Mouse (Mus musculus): ENCODE measurements around the gene Rnf168. TPM values are rescaled to one million over a fixed set of nuclear protein-coding genes. Genes with fewer than 3 reads are reported as not detected.

Gene Rnf168
- total RNA-seq, 1 experiment from 2014 or later, result 67.5 TPM

DNA sequence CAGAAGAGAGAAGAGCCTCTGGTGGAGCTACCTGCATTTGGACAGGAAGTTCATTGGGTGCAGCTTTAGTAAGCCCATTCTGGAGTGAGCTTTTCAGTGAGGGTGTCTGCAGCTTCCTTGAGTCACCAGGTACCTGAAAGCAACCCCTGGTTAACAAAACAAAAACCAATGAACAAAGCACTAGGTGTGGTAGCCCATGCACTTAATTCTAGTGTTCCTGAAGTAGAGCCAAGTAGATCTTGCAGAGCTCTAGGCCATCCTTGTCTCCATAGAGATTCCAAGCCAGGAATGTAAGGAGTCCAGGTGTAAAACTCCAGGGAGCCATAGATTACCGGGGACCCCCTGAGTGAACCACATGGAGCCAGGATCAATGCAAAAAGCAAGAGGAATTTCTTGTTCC is 25.8 kb downstream of the Rnf168 start:
- no peak for ATAC-seq (replicated peaks in 1 of 2; ENCODE audit: insufficient read depth in 1 of 2, low FRiP score in 2 of 2, low TSS enrichment in 1 of 2, low read depth in 1 of 2, poor library complexity in 2 of 2, severe bottlenecking in 2 of 2)

DNA sequence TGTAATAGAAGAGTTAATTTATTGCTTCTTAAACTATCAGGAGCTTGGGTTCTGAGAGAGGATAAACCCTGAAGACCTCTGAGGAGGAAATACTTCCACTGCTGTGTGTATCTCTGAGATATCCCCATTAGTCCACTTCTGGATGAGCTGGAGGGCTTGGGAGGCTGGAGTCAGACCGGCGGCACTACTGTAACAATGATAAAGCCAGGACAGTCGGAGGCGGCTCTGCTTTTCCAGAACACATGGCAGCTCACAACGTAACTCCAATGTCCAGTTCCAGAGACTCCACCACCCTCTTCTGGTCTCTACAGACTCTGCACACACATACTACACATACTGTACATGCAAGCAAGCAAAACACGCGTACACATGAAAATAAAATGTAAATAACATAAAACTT is 26.6 kb downstream of the Rnf168 start:
- no peak for ATAC-seq (replicated peaks in 1 of 2; ENCODE audit: insufficient read depth in 1 of 2, low FRiP score in 2 of 2, low TSS enrichment in 1 of 2, low read depth in 1 of 2, poor library complexity in 2 of 2, severe bottlenecking in 2 of 2)

DNA sequence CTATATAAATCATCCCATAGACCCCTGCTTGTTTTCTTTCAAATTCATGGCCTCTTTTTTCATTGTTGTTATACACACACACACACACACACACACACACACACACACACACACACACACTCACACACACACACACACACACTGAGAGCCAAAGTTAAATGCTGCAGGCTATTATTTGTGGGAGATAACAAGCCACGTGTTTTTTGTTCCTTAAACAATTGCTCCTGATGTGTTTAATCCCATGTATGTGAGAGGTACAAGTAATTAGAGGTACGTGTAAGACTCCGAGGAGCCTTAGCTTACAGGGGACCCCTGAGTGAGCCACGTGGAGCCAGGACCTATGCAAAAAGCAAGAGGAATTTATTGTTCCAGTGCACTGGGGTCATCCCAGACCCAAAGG is 34.7 kb downstream of the Rnf168 start:
- no peak for ATAC-seq (replicated peaks in 1 of 2; ENCODE audit: insufficient read depth in 1 of 2, low FRiP score in 2 of 2, low TSS enrichment in 1 of 2, low read depth in 1 of 2, poor library complexity in 2 of 2, severe bottlenecking in 2 of 2)

DNA sequence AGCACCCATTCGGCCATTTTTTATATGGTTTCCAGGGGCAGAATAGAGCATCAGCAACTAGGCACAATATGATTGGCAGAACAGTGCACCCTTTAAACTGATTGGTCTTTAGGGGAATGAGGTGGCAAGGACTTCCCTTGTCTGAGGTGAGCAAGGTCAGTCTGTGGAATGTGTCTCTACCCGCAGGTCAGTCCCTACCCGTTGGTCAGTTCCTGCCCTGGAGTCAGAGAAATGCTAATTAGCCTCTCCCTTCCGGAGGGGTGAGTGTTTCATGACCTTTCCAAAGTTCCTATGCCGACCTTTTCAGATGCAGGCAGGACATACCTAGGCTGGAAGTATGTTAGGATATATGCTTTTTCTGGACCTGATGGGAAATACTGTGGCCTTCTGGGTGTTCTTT is 35.1 kb downstream of the Rnf168 start:
- ATAC-seq (replicated peaks in 1 of 2; ENCODE audit: insufficient read depth in 1 of 2, low FRiP score in 2 of 2, low TSS enrichment in 1 of 2, low read depth in 1 of 2, poor library complexity in 2 of 2, severe bottlenecking in 2 of 2), result no peak

DNA sequence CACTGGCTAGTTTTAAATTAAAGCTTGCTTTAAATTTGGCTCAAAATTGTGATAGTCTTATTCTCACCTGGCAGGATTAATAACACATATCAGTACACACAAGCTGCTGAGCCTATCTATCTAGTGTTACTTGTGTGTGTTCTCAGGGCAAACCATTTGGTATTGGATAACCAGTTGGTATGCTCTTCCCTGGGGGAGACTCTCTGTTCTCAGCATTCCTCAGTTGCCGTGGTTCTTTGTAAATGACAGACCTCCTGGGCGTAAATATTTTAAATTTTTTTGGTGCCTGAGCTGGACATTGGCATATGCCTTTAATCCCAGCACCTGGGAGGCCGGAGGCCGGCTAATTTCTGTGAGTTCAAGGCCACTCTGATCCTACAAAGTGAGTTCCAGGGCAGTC is 35.6 kb downstream of the Rnf168 start:
- ATAC-seq (replicated peaks in 1 of 2; ENCODE audit: insufficient read depth in 1 of 2, low FRiP score in 2 of 2, low TSS enrichment in 1 of 2, low read depth in 1 of 2, poor library complexity in 2 of 2, severe bottlenecking in 2 of 2), result no peak

DNA sequence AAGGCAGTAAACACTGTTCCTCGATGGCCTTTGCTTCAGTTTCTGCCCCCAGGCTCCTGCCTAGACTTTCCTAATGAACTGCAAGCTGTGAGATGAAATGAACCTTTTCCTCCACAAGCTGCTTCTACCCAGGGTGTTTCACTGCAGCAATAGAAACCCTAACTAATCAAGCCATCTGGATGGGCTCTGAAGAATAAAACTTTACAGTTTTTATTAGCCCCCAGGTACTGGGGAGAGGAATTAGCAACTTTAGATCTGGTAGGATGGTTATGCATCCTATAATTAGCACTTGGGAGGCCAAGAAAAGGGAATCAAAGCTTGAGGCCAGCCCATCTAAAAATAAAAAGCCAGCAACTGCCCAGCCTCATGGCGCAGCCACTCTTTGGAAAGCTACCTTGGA is 39.3 kb downstream of the Rnf168 start:
- ATAC-seq (replicated peaks in 1 of 2; ENCODE audit: insufficient read depth in 1 of 2, low FRiP score in 2 of 2, low TSS enrichment in 1 of 2, low read depth in 1 of 2, poor library complexity in 2 of 2, severe bottlenecking in 2 of 2), result no peak

DNA sequence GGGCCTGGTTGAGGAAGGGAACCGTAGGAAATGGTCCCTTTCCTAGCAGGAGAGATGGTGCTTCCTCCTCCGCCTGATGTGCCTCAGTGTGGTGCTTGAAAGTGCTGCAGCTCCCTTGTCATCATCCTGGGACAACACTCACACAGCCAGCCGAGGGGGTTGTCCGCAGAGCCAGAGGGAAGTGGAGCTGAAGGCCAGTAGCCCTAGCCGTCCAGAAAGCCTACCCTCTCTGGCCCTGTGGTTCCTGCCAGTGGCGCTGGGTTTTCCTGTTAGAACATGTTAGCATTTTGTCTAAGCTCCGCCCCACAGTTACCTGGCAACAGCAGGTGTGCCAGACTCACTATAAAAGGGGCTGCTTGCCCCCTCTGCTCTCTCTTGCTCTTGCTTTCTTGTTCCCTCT is 46.7 kb downstream of the Rnf168 start:
- 0 out of 4 replicates have a peak, but pooled peaks of 1 of the 2 experiments have one; percentile 29 for ATAC-seq (replicated peaks in 1 of 2; ENCODE audit: insufficient read depth in 1 of 2, low FRiP score in 2 of 2, low TSS enrichment in 1 of 2, low read depth in 1 of 2, poor library complexity in 2 of 2, severe bottlenecking in 2 of 2)

DNA sequence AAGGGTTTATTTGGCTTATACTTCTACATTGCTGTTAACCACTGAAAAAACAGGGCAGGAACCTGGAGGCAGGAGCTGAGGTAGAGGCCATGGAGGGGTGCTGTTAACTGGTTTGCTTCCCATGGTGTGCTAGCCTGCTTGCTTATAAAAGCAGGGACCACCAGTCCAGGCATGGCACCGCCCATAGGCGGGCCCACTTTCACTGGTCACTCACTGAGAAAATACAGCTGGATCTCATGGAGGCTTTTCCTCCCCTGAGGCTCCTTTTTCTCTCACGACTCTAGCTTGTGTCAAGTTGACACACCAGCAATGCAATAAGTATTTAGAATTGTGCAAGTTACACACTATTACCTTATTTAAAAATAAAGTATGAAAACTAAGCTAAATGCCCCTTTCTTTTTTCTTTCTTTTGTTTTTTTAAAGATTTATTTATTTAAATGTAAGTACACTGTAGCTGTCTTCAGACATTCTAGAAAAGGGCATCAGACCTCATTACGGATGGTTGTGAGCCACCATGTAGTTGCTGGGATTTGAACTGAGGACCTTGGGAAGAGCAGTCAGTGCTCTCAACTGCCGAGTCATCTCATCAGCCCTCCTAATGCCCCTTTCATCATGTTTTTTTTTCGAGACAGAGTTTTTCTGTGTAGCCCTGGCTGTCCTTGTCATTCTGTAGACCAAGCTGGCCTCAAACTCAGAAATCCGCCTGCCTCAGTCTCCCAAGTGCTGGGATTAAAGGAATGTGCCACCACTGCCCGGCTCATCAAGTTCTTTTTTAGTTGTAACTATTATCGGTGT is 53.8 kb downstream of the Rnf168 start:
- ATAC-seq (replicated peaks in 1 of 2; ENCODE audit: insufficient read depth in 1 of 2, low FRiP score in 2 of 2, low TSS enrichment in 1 of 2, low read depth in 1 of 2, poor library complexity in 2 of 2, severe bottlenecking in 2 of 2), result no peak

DNA sequence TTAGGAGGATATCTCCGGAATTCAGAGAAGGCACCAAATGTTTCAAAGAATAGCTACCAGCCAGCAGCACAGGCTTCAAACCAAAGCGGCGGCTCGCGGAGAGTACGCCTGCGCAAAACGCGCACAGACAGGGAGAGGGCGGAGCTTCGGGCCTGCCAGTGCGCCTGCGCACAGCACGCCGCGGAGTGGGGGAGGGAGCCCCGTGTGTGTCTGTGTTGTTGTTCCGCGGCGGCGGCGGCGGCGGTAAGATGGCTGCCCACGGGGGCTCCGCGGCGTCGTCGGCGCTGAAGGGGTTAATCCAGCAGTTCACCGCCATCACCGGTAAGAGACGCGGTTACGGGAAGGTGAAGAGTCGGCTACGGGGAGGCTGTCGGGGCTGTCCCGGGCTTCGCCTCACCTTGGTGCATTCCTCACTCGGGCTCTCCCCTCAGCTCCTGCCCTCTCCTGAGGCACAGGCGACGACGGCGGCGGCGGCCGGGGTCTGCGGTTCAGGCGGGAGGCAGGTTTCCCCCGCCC is 54.8 kb downstream of the Rnf168 start, which contains the start of gene Ubxn7:
Gene Ubxn7, plus strand, starts transcription at position 218 of the 516 bp plus-strand sequence.
- ATAC-seq (replicated peaks in 1 of 2; ENCODE audit: insufficient read depth in 1 of 2, low FRiP score in 2 of 2, low TSS enrichment in 1 of 2, low read depth in 1 of 2, poor library complexity in 2 of 2, severe bottlenecking in 2 of 2), result peak; percentile 80 to 94

DNA sequence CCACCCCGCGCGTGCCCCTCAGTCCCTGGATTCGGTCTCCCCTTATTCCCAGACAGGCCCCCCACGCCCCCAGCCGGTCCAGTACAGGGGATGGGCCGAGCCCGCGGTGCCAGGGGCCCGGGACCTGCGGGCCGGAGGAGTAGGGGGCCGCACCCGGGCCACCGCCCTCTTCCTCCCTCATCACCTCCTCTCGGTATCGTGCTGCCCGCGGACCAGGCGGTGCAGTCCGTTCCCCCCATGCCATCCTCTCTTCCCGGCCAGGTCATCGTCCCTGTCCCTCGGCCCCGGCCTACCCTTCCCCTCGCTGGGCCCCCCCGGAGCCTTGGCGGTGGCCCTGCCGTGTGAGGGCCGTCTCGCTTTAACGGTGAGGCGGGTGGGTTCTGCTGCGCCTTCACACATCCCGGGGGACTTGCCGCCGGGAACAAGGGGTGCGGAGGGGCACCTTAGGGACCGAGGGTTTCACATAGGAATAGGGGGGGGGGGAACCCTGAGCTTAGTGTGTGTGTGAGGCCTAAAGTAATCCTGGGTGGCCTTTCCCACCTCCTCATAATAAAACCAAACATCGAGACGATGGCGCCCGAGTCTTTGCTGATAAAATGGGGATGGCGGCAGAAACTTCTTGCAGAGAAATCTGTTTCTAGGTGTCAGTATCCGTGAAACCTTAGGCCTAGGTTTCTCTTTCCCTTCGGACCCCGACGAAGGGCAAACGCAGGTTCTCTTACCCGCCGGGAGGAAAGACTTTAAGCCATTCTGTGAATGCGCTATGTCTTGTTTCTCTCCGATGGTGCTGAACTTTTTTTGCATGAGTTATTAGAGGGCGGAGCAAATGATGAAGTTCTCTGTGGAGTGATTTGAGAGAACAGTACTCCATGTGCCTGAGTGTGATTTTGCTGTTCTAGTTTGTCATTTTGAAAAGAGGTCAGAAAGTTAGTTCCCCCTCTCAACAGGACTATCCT is 55.6 kb downstream of the Rnf168 start:
- ATAC-seq (replicated peaks in 1 of 2; ENCODE audit: insufficient read depth in 1 of 2, low FRiP score in 2 of 2, low TSS enrichment in 1 of 2, low read depth in 1 of 2, poor library complexity in 2 of 2, severe bottlenecking in 2 of 2), result peak; percentile 26 to 54; a peak in 3 of 4 replicates

DNA sequence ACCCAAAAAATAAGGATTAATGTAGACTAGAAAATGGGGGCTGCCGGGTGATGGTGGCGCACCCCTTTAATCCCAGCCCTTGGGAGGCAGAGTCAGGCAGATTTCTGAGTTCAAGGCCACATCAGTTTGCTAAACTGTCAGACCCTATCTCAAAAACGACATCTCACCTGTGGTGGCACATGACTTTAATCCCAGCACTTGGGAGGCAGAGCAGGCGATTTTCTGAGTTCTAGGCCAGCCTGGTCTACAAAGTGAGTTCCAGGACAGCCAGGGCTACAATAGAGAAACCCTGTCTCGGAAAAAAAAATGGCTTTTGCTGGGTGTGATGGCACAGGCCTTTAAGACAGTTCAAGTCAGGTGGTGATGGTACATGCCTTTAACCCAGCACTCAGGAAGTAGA is 57.9 kb downstream of the Rnf168 start:
- ATAC-seq (replicated peaks in 1 of 2; ENCODE audit: insufficient read depth in 1 of 2, low FRiP score in 2 of 2, low TSS enrichment in 1 of 2, low read depth in 1 of 2, poor library complexity in 2 of 2, severe bottlenecking in 2 of 2), result no peak

DNA sequence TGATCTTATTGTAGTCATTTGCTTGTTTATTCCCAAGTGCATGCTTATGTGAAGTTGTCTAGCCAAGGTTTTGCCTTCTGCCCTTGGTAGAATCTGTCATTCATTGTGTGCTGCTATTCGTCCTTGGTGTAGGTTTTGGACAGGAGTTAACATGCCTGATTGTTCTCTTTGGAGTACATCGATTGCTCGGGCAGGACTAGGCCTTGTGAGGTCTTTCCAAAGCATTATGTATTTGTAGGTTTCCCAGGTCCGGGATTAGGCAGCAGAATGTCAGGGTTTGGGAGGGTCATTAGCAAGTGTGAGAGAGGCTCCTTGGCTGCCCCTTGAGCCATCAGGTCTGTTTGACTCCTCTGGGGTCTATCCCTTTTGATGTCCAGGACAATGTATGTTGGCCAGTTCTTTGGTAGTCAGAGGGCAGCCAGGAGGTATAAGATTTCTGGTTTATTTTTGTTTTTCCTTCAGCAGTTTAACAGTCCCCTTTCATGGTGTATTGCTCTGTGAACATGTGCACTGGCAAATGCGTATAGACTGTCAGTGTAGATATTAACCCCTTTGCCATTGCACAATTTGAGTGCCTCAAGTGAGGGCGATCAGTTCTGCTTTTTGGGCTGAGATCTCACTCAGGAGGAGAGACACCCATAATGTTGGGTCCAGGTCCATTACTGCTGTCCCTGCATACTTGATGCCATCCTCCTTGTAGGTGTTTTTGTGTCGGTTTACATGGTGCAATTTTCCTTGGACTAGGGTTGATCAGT is 58.9 kb downstream of the Rnf168 start:
- no peak for ATAC-seq (replicated peaks in 1 of 2; ENCODE audit: insufficient read depth in 1 of 2, low FRiP score in 2 of 2, low TSS enrichment in 1 of 2, low read depth in 1 of 2, poor library complexity in 2 of 2, severe bottlenecking in 2 of 2)

DNA sequence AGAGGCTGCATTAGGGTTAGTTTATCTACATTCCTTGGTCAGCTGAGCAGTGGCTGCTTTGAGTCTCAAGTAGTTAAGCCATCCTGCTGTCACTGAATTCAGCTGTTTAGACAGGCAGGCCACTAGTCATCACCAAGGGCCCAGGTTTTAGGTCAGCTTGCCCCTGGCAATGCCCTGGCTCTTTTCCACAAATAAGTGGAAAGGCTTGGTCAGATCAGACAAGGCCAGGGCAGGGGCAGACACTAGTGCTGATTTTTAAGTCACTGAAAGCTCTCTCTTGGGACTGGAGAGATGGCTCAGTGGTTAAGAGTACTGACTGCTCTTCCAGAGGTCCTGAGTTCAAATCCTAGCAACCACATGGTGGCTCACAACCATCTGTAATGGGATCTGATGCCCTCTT is 59.7 kb downstream of the Rnf168 start:
- no peak for ATAC-seq (replicated peaks in 1 of 2; ENCODE audit: insufficient read depth in 1 of 2, low FRiP score in 2 of 2, low TSS enrichment in 1 of 2, low read depth in 1 of 2, poor library complexity in 2 of 2, severe bottlenecking in 2 of 2)

DNA sequence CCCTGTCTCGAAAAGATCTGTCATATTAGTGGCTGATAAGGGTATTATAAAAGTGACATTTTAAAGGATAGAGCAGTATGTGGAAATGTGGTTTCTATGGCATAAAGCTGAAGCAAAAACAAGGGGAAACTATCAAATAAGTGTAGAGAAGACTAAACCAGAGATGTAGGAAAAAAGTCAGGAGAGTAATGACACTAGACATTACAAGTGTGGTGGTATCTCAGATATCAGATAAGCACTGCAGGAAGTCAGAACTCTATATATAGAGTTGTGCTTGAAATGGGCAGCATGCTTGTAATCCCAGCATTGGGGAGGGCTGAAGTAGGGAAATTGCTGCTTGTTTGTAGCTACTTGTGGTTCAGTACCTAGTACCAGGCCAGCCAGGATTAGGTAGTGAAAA is 63.2 kb downstream of the Rnf168 start:
- 0 out of 4 replicates have a peak, but pooled peaks of 1 of the 2 experiments have one; percentile 12 for ATAC-seq (replicated peaks in 1 of 2; ENCODE audit: insufficient read depth in 1 of 2, low FRiP score in 2 of 2, low TSS enrichment in 1 of 2, low read depth in 1 of 2, poor library complexity in 2 of 2, severe bottlenecking in 2 of 2)

DNA sequence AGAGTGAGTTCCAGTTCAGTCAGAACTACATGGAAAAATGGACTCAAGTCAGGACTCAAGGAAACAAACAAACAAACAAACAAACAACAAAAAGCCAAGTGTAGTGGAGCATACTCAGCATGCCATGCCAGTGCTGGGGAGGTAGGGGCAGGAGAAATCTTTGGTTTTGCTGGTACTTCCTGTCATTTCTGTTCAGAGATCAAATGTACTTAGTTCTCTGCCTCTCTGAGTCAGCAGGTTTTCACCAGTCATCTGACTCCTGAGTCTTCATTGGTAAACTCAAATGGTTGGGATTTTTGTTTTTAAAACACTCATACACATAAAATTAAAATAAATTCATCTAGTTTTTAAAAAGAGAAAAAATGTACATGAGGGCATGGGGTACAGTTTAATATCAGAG is 68.3 kb downstream of the Rnf168 start:
- ATAC-seq (replicated peaks in 1 of 2; ENCODE audit: insufficient read depth in 1 of 2, low FRiP score in 2 of 2, low TSS enrichment in 1 of 2, low read depth in 1 of 2, poor library complexity in 2 of 2, severe bottlenecking in 2 of 2), result 0 out of 4 replicates have a peak, but pooled peaks of 1 of the 2 experiments have one; percentile 36

DNA sequence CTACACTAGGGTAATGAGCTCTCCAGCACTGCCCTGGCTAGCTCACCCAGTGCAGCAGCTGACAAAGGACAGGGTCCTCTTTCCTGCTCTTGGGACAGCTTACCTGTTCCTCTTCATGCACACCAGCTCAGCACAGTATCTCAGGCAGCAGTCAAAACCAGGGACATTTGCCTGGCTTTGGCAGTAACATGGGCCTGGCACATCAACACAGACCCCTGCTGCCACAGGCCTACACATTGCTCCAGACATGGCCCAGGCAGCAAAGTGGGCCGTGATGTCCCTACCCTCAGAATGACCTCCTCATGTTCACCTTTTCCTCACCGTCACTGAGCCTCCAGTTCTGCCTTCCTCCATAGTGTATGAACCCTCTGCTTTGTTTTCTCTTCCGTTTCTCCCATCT is 73.5 kb downstream of the Rnf168 start:
- no peak for ATAC-seq (replicated peaks in 1 of 2; ENCODE audit: insufficient read depth in 1 of 2, low FRiP score in 2 of 2, low TSS enrichment in 1 of 2, low read depth in 1 of 2, poor library complexity in 2 of 2, severe bottlenecking in 2 of 2)

All from hematopoietic stem cell, adult 5-6 weeks (primary cell).